Mouse (Mus musculus) embryonic facial prominence, embryonic 12.5 days (tissue): ENCODE measurements around the gene Csad. TPM values are rescaled to one million over a fixed set of nuclear protein-coding genes. Genes with fewer than 3 reads are reported as not detected.

Experiments
- ATAC-seq: fragments of 200-750 bp; cut with Nextera tagmentation; 2 replicates; pipeline ENCODE4 v1.8.0; 2017; ENCODE audit not compliant: insufficient number of reproducible peaks, insufficient read depth, low FRiP score, low TSS enrichment
- H3K27ac ChIP-seq: fragments of 300-500 bp; sonication (generic); 2 replicates; pipeline ENCODE4 v1.5.1; 2016; ENCODE audit warnings: mild to moderate bottlenecking
- H3K27me3 ChIP-seq: fragments of 300-500 bp; sonication (generic); 2 replicates; pipeline ENCODE4 v1.6.1; 2016; ENCODE audit warnings: mild to moderate bottlenecking, moderate library complexity
- H3K36me3 ChIP-seq: fragments of 300-500 bp; sonication (generic); 2 replicates; pipeline ENCODE4 v1.6.1; 2016; ENCODE audit warnings: mild to moderate bottlenecking
- H3K4me1 ChIP-seq: fragments of 300-500 bp; sonication (generic); 2 replicates; pipeline ENCODE4 v1.6.1; 2016
- H3K4me2 ChIP-seq: fragments of 300-500 bp; sonication (generic); replicated peaks from 2 replicates; pipeline ENCODE4 v1.6.1; 2016; ENCODE audit warnings: mild to moderate bottlenecking, moderate library complexity
- H3K4me3 ChIP-seq: fragments of 300-500 bp; sonication (generic); 2 replicates; pipeline ENCODE4 v1.5.1; 2016; ENCODE audit warnings: mild to moderate bottlenecking
- H3K9ac ChIP-seq: fragments of 300-500 bp; sonication (generic); 2 replicates; pipeline ENCODE4 v1.6.1; 2016; ENCODE audit warnings: mild to moderate bottlenecking, moderate library complexity
- H3K9me3 ChIP-seq: fragments of 300-500 bp; sonication (generic); 2 replicates; pipeline ENCODE4 v1.6.1; 2016; ENCODE audit warnings: mild to moderate bottlenecking, moderate library complexity
- WGBS: fragments of 180-500 bp; shearing (Covaris S2); methylation state at CpG from one replicate; pipeline ENCODE4 v1.1.7; 2016; 5-methylcytosine and 5-hydroxymethylcytosine counted together
- polyA plus RNA-seq: library from polyadenylated mRNA; unstranded; fragments of >200 nt; fragmentation: Nextera tagmentation; extraction: Ambion mirVana; gene quantifications from 2 replicates; pipeline ENCODE4 v1.2.1, GENCODE M21; 2016

The Csad gene
- polyA plus RNA-seq, 1 experiment from 2014 or later: 82.8 TPM

- WGBS: 44% methylated on average over 20 of the region's 20 CpGs
Observed at GRCm38 (mm10) chr15:102150301-102151135, 54.0 kb downstream of the Csad start, which contains the start of gene Soat2. Gene Soat2 (plus strand): TSS chr15:102150526.

GRCm38 (mm10) chr15:102149561-102149960 lies 55.0 kb downstream of the Csad start:
- H3K4me3 ChIP-seq: no peak overlapping the region
- H3K27me3 ChIP-seq: peaks cover 17% of the 10 kb centered on the region
- no peak overlapping the region for H3K27ac ChIP-seq
- H3K4me1 ChIP-seq: peaks cover 17% of the 10 kb centered on the region
- no peaks in the 10 kb centered on the region for H3K36me3 ChIP-seq
- no peaks in the 10 kb centered on the region for H3K9me3 ChIP-seq
- no peak overlapping the region for H3K9ac ChIP-seq
- 74% methylated on average over 4 of the region's 4 CpGs for WGBS
- H3K4me2 ChIP-seq: no peak overlapping the region
- no peak for ATAC-seq

More at GRCm38 (mm10) chr15:102150301-102151135, 54.0 kb downstream of the Csad start, which contains the start of gene Soat2:
- H3K4me3 ChIP-seq: no peak within 1 kb of the TSS
- no peaks in the 10 kb centered on the region for H3K9me3 ChIP-seq
- no peak for ATAC-seq
- no peak within 1 kb of the TSS for H3K27ac ChIP-seq
- H3K27me3 ChIP-seq: peaks cover 8% of the 10 kb centered on the region
- peaks cover 14% of the 10 kb centered on the region; the same call in 1 of the 2 replicates for H3K4me1 ChIP-seq
- H3K9ac ChIP-seq: no peak within 1 kb of the TSS
- H3K4me2 ChIP-seq: no peak within 1 kb of the TSS
- no peaks in the 10 kb centered on the region for H3K36me3 ChIP-seq

- H3K9ac ChIP-seq: no peak overlapping the region
- no peaks in the 10 kb centered on the region for H3K36me3 ChIP-seq
- peak overlapping the region; percentile 12; the same call in 1 of the 2 replicates for H3K27ac ChIP-seq
- H3K9me3 ChIP-seq: no peaks in the 10 kb centered on the region
- H3K4me3 ChIP-seq: no peak overlapping the region
- H3K27me3 ChIP-seq: peaks cover 30% of the 10 kb centered on the region
- H3K4me2 ChIP-seq: no peak overlapping the region
- no peak for ATAC-seq
- 68% methylated on average over 15 of the region's 16 CpGs for WGBS
- H3K4me1 ChIP-seq: peaks cover 22% of the 10 kb centered on the region
Observed at GRCm38 (mm10) chr15:102147674-102148402, 56.7 kb downstream of the Csad start.

GRCm38 (mm10) chr15:102146882-102147281 lies 57.6 kb downstream of the Csad start:
- Histone ChIP-seq H3K9me3 (no peaks in the 10 kb centered on the region), H3K27me3 (peaks cover 39% of the 10 kb centered on the region), H3K9ac (no peak overlapping the region), H3K27ac (no peak overlapping the region), H3K4me3 (no peak overlapping the region), H3K36me3 (no peaks in the 10 kb centered on the region), H3K4me1 (peaks cover 20% of the 10 kb centered on the region), H3K4me2 (no peak overlapping the region)
- ATAC-seq: no peak
- 4% methylated on average over 1 of the region's 1 CpGs for WGBS

GRCm38 (mm10) chr15:102146089-102146488 lies 58.4 kb downstream of the Csad start:
- no peak overlapping the region for H3K27ac ChIP-seq
- H3K9ac ChIP-seq: no peak overlapping the region
- peaks cover 20% of the 10 kb centered on the region for H3K4me1 ChIP-seq
- H3K4me2 ChIP-seq: no peak overlapping the region
- no peak overlapping the region for H3K4me3 ChIP-seq
- H3K27me3 ChIP-seq: peaks cover 42% of the 10 kb centered on the region
- no peak for ATAC-seq
- no peaks in the 10 kb centered on the region for H3K36me3 ChIP-seq
- no peaks in the 10 kb centered on the region for H3K9me3 ChIP-seq
- 92% methylated on average over 5 of the region's 5 CpGs for WGBS

- Histone ChIP-seq H3K4me1 (peaks cover 14% of the 10 kb centered on the region), H3K4me3 (no peak overlapping the region), H3K27ac (no peak overlapping the region), H3K4me2 (no peak overlapping the region), H3K9me3 (no peaks in the 10 kb centered on the region), H3K36me3 (no peaks in the 10 kb centered on the region), H3K9ac (no peak overlapping the region), H3K27me3 (peaks cover 42% of the 10 kb centered on the region)
- ATAC-seq: no peak
- WGBS: 93% methylated on average over 10 of the region's 10 CpGs
Observed at GRCm38 (mm10) chr15:102145330-102145729, 59.2 kb downstream of the Csad start.

- H3K4me3 ChIP-seq: peak overlapping the region; percentile 20
Observed at GRCm38 (mm10) chr15:102144726-102145125, 59.8 kb downstream of the Csad start.

GRCm38 (mm10) chr15:102144274-102144711 lies 60.2 kb downstream of the Csad start, which contains the start of gene Igfbp6:
Gene Igfbp6 (plus strand): TSS chr15:102144362.
- no peak within 1 kb of the TSS for H3K27ac ChIP-seq
- peak within 1 kb of the TSS; percentile 19; the same call in 1 of the 2 replicates for H3K9ac ChIP-seq
- H3K4me1 ChIP-seq: peaks cover 12% of the 10 kb centered on the region
- H3K4me3 ChIP-seq: peak within 1 kb of the TSS; percentile 20
- 5% methylated on average over 22 of the region's 22 CpGs for whole genome bisulfite sequencing
- peak within 1 kb of the TSS; percentile 43 for H3K4me2 ChIP-seq
- H3K36me3 ChIP-seq: no peaks in the 10 kb centered on the region
- peaks cover 42% of the 10 kb centered on the region for H3K27me3 ChIP-seq
- ATAC-seq: no peak
- H3K9me3 ChIP-seq: no peaks in the 10 kb centered on the region

More at GRCm38 (mm10) chr15:102144726-102145125, 59.8 kb downstream of the Csad start:
- H3K27ac ChIP-seq: no peak overlapping the region
- no peak for ATAC-seq
- peaks cover 42% of the 10 kb centered on the region for H3K27me3 ChIP-seq
- H3K9me3 ChIP-seq: no peaks in the 10 kb centered on the region
- peak overlapping the region; percentile 43 for H3K4me2 ChIP-seq
- no peaks in the 10 kb centered on the region for H3K36me3 ChIP-seq
- H3K9ac ChIP-seq: peak overlapping the region; percentile 19; the same call in 1 of the 2 replicates
- WGBS: 14% methylated on average over 19 of the region's 19 CpGs
- H3K4me1 ChIP-seq: peaks cover 12% of the 10 kb centered on the region

- Histone ChIP-seq H3K4me1 (peaks cover 12% of the 10 kb centered on the region), H3K36me3 (no peaks in the 10 kb centered on the region), H3K9ac (no peak overlapping the region), H3K27me3 (peaks cover 42% of the 10 kb centered on the region), H3K4me3 (no peak overlapping the region), H3K27ac (no peak overlapping the region), H3K4me2 (no peak overlapping the region), H3K9me3 (no peaks in the 10 kb centered on the region)
- no peak for ATAC-seq
- WGBS: 52% methylated on average over 23 of the region's 23 CpGs
Observed at GRCm38 (mm10) chr15:102142914-102143912, 61.3 kb downstream of the Csad start.

GRCm38 (mm10) chr15:102141120-102141519 lies 63.4 kb downstream of the Csad start:
- no peak for ATAC-seq
- Histone ChIP-seq H3K4me1 (peaks cover 14% of the 10 kb centered on the region), H3K4me3 (no peak overlapping the region), H3K36me3 (no peaks in the 10 kb centered on the region), H3K9me3 (no peaks in the 10 kb centered on the region), H3K4me2 (no peak overlapping the region), H3K27ac (no peak overlapping the region), H3K27me3 (peaks cover 40% of the 10 kb centered on the region), H3K9ac (no peak overlapping the region)
- WGBS: 91% methylated on average over 5 of the region's 5 CpGs
